Mouse (Mus musculus) neural tube, embryonic 13.5 days (tissue): Measurements from ENCODE around the gene Gm10803. TPM values are rescaled to one million over a fixed set of nuclear protein-coding genes. Genes with fewer than 3 reads are reported as not detected.

Experiments
- ATAC-seq: fragments of 200-750 bp; cut with Nextera tagmentation; 2 replicates; pipeline ENCODE4 v1.8.0; 2017; ENCODE audit warnings: low read depth, mild to moderate bottlenecking, moderate TSS enrichment, moderate library complexity
- H3K27ac ChIP-seq: fragments of 300-500 bp; sonication (generic); replicated peaks from 2 replicates; pipeline ENCODE4 v1.5.1; 2015; ENCODE audit warnings: moderate library complexity, mild to moderate bottlenecking, inconsistent platforms
- H3K27me3 ChIP-seq: fragments of 300-500 bp; sonication (generic); 2 replicates; pipeline ENCODE4 v1.6.1; 2015; ENCODE audit warnings: mild to moderate bottlenecking, inconsistent platforms
- H3K36me3 ChIP-seq: fragments of 300-500 bp; sonication (generic); 2 replicates; pipeline ENCODE4 v1.6.1; 2015; ENCODE audit warnings: mild to moderate bottlenecking, inconsistent platforms
- H3K4me1 ChIP-seq: fragments of 300-500 bp; sonication (generic); replicated peaks from 2 replicates; pipeline ENCODE4 v1.6.1; 2015; ENCODE audit warnings: inconsistent platforms
- H3K4me2 ChIP-seq: fragments of 300-500 bp; sonication (generic); 2 replicates; pipeline ENCODE4 v1.6.1; 2015; ENCODE audit warnings: inconsistent platforms, mild to moderate bottlenecking, moderate library complexity
- H3K4me3 ChIP-seq: fragments of 300-500 bp; sonication (generic); 2 replicates; pipeline ENCODE4 v1.5.1; 2015; ENCODE audit warnings: mild to moderate bottlenecking, inconsistent platforms
- H3K9ac ChIP-seq: fragments of 300-500 bp; sonication (generic); 2 replicates; pipeline ENCODE4 v1.6.1; 2015; ENCODE audit warnings: moderate library complexity, mild to moderate bottlenecking, inconsistent platforms
- H3K9me3 ChIP-seq: fragments of 300-500 bp; sonication (generic); 2 replicates; pipeline ENCODE4 v1.6.1; 2016; ENCODE audit warnings: inconsistent platforms
- WGBS: fragments of 180-500 bp; shearing (Covaris S2); methylation state at CpG from one replicate; pipeline ENCODE4 v1.1.7; 2015; 5-methylcytosine and 5-hydroxymethylcytosine counted together
- polyA plus RNA-seq: library from polyadenylated mRNA; unstranded; fragments of >200 nt; fragmentation: Nextera tagmentation; extraction: Ambion mirVana; gene quantifications from 2 replicates; pipeline ENCODE4 v1.2.1, GENCODE M21; 2015

The Gm10803 gene
- polyA plus RNA-seq, 1 experiment from 2014 or later: not detected

DNA sequence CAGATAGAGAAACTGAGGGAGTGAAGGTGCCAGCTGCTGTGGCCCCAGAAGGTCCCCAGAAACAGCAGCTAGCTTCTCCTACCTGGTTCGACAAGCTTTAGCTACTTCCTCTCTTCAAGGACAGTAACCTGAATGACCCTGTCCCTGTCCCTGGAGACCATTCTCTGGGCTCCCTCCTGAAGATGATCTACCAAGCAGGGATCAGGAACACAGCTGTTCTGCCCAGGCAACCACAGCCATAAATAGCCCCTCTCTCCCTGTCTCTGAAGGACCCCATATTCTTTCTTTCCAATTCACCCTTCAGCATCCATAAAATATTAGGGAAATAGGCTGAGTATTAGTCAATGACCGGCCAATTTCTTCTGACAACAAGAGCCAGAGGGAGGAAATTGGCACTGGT is 18.6 kb upstream of the Gm10803 start:
- Histone ChIP-seq H3K4me3 (no peak overlapping the region), H3K27ac (no peak overlapping the region), H3K36me3 (no peaks in the 10 kb centered on the region), H3K9ac (no peak overlapping the region), H3K4me2 (no peak overlapping the region), H3K4me1 (peaks cover 11% of the 10 kb centered on the region), H3K27me3 (no peaks in the 10 kb centered on the region), H3K9me3 (no peaks in the 10 kb centered on the region)
- ATAC-seq: no peak
- 89% methylated on average over 2 of the region's 2 CpGs for WGBS

DNA sequence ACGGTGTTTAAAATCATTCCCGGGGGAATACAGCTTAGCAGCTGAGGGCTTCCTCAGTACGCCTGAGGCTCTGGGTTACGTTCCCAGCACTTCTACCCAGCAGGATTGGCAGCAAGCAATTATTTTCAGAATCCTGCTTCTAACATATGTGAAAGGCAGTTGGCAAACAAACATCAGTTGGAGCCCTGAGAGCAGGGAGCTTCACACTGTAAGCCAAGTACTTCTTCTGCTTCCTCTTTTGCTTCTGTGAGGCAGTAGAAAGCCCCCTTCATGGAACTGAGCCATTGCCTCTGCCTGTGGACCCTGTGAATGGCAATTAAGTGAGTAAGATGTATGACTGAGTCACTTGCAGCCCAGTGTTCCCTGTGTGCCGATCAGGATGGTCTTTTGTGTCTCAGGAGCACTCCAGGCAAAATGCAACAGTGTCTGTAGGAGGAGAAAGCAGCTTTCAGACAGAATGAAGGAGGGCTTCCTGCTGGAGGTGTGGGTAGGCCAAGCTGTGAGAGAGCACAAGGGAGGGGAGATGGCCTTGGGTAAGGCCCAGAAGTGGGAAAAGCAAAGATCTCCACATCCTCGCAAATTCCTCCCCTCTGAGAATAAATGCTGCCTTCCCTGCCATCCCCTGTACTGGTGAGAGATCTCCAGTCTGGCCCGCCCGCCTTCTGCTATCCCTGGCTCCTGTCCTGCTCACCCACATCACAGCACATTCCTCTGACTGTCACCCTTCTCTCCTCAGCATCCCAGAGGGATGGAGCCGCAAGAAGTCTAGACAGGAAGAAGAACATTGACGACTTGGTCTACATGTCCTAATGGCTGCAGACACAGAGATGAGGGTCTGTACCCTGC is 7.5 kb upstream of the Gm10803 start:
- no peak overlapping the region for H3K4me3 ChIP-seq
- no peak overlapping the region for H3K27ac ChIP-seq
- no peaks in the 10 kb centered on the region for H3K9me3 ChIP-seq
- ATAC-seq: 0 out of 2 replicates have a peak, but pooled peaks have one; percentile 36
- no peak overlapping the region for H3K9ac ChIP-seq
- H3K27me3 ChIP-seq: no peaks in the 10 kb centered on the region
- H3K4me1 ChIP-seq: peaks cover 14% of the 10 kb centered on the region; the same call in 1 of the 2 replicates
- H3K36me3 ChIP-seq: no peaks in the 10 kb centered on the region
- WGBS: 63% methylated on average over 10 of the region's 10 CpGs
- no peak overlapping the region for H3K4me2 ChIP-seq

DNA sequence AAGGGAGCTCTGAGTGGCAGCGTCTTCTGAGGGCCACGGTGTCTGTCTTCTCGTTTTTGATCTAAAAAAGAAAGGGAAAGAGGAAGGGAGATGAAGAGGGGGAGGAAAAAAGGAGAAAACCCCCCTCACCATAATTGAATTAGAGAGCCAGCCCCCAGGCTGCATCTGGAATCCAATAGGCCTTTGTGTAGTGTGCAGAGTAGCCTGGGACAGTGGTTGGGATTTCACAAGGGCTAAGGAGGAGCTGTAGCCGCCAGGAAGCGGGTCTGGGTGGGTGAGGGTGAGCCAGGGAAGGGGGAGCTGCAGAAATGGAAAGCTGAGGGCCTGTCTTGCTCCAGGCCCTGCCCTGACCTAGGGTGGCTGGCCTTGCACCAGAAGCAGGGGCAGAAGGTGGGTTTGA is 6.5 kb upstream of the Gm10803 start:
- no peak for ATAC-seq
- Histone ChIP-seq H3K4me3 (no peak overlapping the region), H3K9me3 (no peaks in the 10 kb centered on the region), H3K27me3 (no peaks in the 10 kb centered on the region), H3K27ac (no peak overlapping the region), H3K9ac (no peak overlapping the region), H3K4me2 (no peak overlapping the region), H3K36me3 (no peaks in the 10 kb centered on the region), H3K4me1 (peaks cover 14% of the 10 kb centered on the region; the same call in 1 of the 2 replicates)
- WGBS: 69% methylated on average over 5 of the region's 5 CpGs

DNA sequence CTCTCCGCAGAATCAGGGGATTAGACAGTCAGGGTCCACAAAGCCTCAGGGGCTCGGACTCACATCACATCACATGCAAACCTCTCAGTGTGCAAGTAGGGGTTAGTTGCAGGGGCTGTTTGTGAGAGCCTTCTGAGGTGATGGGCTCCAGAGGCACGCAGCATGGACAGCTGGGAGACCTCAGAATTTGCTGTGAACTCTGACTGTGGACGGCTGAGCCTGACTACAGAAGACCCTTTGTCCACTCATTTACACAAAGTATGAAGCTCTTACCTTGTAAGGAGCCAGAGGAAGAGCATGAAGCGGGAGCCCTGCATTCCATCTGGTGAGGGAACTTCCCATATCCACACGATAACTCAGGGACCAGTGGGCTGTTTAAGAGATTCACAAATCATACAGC is 5.3 kb downstream of the Gm10803 start:
- no peak overlapping the region for H3K27ac ChIP-seq
- no peak overlapping the region for H3K9ac ChIP-seq
- WGBS: 57% methylated on average over 6 of the region's 6 CpGs
- H3K4me2 ChIP-seq: no peak overlapping the region
- no peak for ATAC-seq
- H3K27me3 ChIP-seq: no peaks in the 10 kb centered on the region
- H3K4me1 ChIP-seq: peaks cover 7% of the 10 kb centered on the region; the same call in 1 of the 2 replicates
- no peaks in the 10 kb centered on the region for H3K9me3 ChIP-seq
- H3K36me3 ChIP-seq: no peaks in the 10 kb centered on the region
- no peak overlapping the region for H3K4me3 ChIP-seq

DNA sequence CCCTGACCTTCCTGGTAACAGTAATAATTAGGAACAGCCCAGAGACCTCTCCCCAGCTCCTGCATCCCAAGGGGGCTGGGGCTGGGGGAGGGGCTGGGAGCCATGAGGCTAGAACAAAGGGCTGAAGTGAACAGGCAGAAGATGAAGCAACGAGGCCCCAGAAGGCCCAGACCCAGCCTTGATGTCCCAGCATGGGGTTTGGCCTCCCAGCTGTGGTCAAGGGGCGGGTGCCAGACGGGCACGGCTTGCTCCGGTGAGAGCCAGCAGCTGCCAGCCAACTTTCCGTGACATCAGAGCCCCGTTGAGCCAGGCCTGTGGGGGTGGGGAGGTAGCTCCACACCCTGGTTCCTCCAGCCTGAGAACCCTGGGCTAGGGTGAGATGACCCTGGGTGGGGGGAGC is 7.3 kb downstream of the Gm10803 start:
- Histone ChIP-seq H3K36me3 (no peaks in the 10 kb centered on the region), H3K4me3 (no peak overlapping the region), H3K9ac (no peak overlapping the region), H3K4me2 (no peak overlapping the region), H3K27me3 (no peaks in the 10 kb centered on the region), H3K4me1 (peaks cover 7% of the 10 kb centered on the region; the same call in 1 of the 2 replicates), H3K9me3 (no peaks in the 10 kb centered on the region), H3K27ac (no peak overlapping the region)
- ATAC-seq: no peak
- 23% methylated on average over 7 of the region's 7 CpGs for WGBS

DNA sequence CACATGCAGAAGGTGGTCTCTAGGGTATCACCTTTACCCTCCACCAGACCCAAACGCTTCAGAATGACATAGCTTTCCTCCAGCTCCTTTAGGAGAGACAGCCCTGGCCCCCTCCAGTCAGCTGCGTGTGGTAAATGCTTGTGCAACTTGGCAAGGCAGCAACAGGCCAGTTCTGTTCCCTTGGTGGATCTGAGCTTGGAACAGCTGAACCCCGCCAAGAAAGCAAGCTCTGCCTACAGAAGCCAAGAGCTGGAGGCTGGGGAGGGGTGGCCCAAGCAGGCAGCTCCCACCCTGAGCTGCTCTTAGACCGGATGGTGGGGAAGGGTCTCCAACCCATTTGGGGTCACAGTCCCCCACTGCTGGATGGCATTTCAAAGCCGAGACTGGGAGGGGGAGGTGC is 12.2 kb downstream of the Gm10803 start:
- H3K9ac ChIP-seq: no peak overlapping the region
- H3K4me1 ChIP-seq: peaks cover 4% of the 10 kb centered on the region; the same call in 1 of the 2 replicates
- WGBS: 72% methylated on average over 5 of the region's 5 CpGs
- H3K27me3 ChIP-seq: no peaks in the 10 kb centered on the region
- H3K27ac ChIP-seq: no peak overlapping the region
- no peaks in the 10 kb centered on the region for H3K9me3 ChIP-seq
- H3K4me2 ChIP-seq: no peak overlapping the region
- no peaks in the 10 kb centered on the region for H3K36me3 ChIP-seq
- ATAC-seq: no peak
- H3K4me3 ChIP-seq: no peak overlapping the region

DNA sequence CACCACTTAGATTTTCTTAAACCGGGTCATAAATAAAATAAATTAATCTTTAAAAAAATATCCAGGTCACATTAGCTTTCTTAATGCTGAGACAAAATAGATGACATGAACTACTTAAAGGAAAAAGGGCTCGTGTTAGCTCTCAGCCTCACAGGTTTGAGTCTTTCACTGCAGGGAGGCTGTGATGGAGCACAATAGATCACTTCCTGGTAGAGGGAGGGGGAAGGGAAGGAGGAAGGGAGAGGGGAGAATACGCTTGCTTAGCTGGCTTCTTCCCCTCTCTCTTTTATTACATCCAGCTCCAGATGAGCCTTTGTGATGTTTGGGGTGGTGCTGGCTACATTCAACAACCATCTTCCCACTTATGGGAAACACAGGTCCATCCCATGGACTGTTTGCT is 20.9 kb downstream of the Gm10803 start:
- H3K36me3 ChIP-seq: no peaks in the 10 kb centered on the region
- H3K9me3 ChIP-seq: no peaks in the 10 kb centered on the region
- no peak overlapping the region for H3K4me3 ChIP-seq
- H3K4me2 ChIP-seq: no peak overlapping the region
- no peaks in the 10 kb centered on the region for H3K27me3 ChIP-seq
- ATAC-seq: no peak
- 35% methylated on average over 3 of the region's 3 CpGs for WGBS
- no peaks in the 10 kb centered on the region for H3K4me1 ChIP-seq
- no peak overlapping the region for H3K27ac ChIP-seq
- H3K9ac ChIP-seq: no peak overlapping the region

DNA sequence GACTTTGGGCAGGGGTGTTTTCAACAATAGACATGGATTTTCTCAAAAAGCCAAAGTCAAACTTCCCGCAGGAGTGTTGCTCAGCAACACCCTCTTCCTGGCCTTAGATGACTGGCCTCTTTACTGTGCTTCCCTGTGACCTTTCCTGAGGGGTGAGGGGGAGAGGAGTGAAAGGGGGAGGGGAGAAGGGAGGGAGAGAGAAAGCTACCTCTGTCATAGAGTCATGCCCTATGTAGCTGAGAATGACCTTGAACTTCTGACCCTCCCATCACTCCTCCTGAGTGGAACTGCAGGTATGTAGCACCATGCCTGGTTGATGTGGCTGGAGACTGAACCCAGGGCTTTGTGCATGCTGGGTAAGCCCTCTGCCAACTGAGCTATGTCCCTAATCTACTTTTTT is 25.5 kb downstream of the Gm10803 start:
- WGBS: 65% methylated on average over 1 of the region's 1 CpGs
- H3K9me3 ChIP-seq: no peaks in the 10 kb centered on the region
- H3K27ac ChIP-seq: no peak overlapping the region
- H3K4me3 ChIP-seq: no peak overlapping the region
- H3K27me3 ChIP-seq: no peaks in the 10 kb centered on the region
- no peak overlapping the region for H3K9ac ChIP-seq
- no peaks in the 10 kb centered on the region for H3K36me3 ChIP-seq
- H3K4me2 ChIP-seq: no peak overlapping the region
- ATAC-seq: no peak
- H3K4me1 ChIP-seq: peaks cover 13% of the 10 kb centered on the region

DNA sequence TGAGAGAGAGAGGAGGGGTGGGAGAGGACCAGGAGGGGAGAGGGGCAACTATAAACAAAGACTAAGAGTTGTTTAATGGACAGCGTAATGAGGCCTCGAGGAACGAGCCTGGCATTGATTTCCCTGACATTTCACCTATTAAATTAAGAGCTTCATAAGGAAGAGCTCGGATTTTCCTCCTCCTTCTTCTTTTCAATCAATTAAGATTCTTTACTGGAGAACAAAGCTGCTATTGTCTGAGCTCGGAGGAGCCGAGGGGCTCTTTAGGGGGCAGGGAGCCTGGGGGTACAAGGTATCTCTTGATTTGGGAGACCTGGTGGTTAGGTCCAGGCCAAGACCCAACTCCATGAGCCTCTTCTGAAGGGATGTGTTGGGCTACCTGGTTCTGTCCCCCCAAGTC is 27.1 kb downstream of the Gm10803 start:
- no peak overlapping the region for H3K4me2 ChIP-seq
- H3K4me1 ChIP-seq: peaks cover 13% of the 10 kb centered on the region
- 19% methylated on average over 6 of the region's 6 CpGs for whole genome bisulfite sequencing
- no peak overlapping the region for H3K27ac ChIP-seq
- ATAC-seq: no peak
- H3K4me3 ChIP-seq: no peak overlapping the region
- no peaks in the 10 kb centered on the region for H3K9me3 ChIP-seq
- no peak overlapping the region for H3K9ac ChIP-seq
- H3K27me3 ChIP-seq: no peaks in the 10 kb centered on the region
- no peaks in the 10 kb centered on the region for H3K36me3 ChIP-seq

DNA sequence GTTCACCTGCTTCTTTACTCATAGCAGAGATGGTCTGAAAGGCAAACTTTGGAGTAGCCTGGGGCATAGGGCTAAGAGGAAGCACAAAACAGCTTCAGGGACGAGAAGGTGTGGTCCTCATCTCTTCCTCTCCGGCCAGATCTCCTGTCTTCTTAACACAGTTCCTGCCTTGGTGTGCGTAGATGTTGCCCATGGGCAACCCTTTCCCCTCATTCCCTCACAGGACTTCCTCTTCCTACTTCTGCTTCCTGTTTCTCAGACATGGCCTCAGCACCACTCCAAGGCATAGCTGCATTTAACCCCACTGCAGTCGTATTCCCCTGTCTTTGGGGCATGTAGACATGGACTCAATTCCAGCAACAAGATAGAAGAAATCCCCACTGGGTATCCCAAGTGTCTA is 29.5 kb downstream of the Gm10803 start:
- Histone ChIP-seq H3K9ac (no peak overlapping the region), H3K36me3 (no peaks in the 10 kb centered on the region), H3K4me1 (peaks cover 13% of the 10 kb centered on the region), H3K27ac (no peak overlapping the region), H3K9me3 (no peaks in the 10 kb centered on the region), H3K4me3 (no peak overlapping the region), H3K27me3 (no peaks in the 10 kb centered on the region), H3K4me2 (no peak overlapping the region)
- no peak for ATAC-seq
- 80% methylated on average over 4 of the region's 4 CpGs for WGBS

DNA sequence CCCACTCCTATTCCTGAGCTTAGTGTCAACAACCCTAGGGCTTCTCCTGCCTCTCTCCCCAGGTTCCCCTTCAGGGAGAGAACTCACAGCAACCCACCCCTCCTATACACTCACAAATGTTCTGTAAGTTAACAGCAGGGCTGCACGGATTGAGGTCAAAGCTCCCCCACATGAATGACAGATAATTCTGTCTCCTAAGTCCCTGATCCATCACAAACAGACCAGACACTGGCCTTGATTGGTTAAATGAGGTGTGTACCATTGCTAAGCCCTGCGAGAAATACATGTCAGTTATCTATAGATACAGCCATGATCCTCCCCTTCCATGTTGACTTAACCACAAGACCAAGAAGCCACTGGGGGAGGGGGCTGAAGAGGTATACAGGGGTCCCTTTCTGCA is 31.3 kb downstream of the Gm10803 start:
- 54% methylated on average over 2 of the region's 2 CpGs for WGBS

DNA sequence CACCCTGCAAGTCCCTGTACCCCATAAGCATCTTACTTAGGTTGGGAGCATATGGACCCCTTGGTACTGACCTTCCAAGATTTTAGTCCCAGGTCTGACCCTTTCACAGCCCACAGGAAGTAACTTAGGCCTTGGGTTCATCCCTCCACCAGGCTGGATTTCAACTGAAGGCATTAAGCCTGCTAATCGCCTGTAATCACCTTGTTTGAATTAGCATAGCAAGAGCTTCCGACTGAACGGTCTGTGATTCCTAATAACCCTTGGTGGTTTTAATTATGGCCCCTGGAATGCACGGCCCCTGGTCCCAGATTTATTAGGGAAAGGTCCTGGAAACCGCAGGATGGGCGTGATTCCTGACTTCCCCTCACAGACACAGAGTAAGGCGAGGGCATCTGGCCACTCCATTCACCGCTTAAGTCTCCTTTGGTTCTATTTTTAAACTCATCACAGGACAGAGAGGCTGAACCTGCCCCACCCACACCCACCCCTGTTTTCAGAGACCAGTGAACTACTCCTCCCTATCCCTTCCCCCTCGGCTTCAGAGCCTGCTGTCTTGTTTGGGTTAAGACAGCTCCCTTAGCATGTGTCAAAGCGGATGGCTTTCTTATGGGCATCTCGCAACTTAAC is 31.9 kb downstream of the Gm10803 start:
- no peak overlapping the region for H3K27ac ChIP-seq
- no peak overlapping the region for H3K4me3 ChIP-seq
- no peak for ATAC-seq
- H3K36me3 ChIP-seq: no peaks in the 10 kb centered on the region
- no peaks in the 10 kb centered on the region for H3K9me3 ChIP-seq
- no peaks in the 10 kb centered on the region for H3K27me3 ChIP-seq
- 28% methylated on average over 11 of the region's 11 CpGs for WGBS
- no peak overlapping the region for H3K9ac ChIP-seq
- no peak overlapping the region for H3K4me2 ChIP-seq
- peaks cover 4% of the 10 kb centered on the region for H3K4me1 ChIP-seq

More for the DNA sequence above, 31.3 kb downstream of the Gm10803 start:
- Histone ChIP-seq H3K9me3 (no peaks in the 10 kb centered on the region), H3K4me3 (no peak overlapping the region), H3K9ac (no peak overlapping the region), H3K4me2 (no peak overlapping the region), H3K36me3 (no peaks in the 10 kb centered on the region), H3K27me3 (no peaks in the 10 kb centered on the region), H3K27ac (no peak overlapping the region), H3K4me1 (peaks cover 10% of the 10 kb centered on the region)
- ATAC-seq: no peak
